Mouse (Mus musculus): ENCODE measurements around the gene Ctnna2.

The Ctnna2 gene

DNA sequence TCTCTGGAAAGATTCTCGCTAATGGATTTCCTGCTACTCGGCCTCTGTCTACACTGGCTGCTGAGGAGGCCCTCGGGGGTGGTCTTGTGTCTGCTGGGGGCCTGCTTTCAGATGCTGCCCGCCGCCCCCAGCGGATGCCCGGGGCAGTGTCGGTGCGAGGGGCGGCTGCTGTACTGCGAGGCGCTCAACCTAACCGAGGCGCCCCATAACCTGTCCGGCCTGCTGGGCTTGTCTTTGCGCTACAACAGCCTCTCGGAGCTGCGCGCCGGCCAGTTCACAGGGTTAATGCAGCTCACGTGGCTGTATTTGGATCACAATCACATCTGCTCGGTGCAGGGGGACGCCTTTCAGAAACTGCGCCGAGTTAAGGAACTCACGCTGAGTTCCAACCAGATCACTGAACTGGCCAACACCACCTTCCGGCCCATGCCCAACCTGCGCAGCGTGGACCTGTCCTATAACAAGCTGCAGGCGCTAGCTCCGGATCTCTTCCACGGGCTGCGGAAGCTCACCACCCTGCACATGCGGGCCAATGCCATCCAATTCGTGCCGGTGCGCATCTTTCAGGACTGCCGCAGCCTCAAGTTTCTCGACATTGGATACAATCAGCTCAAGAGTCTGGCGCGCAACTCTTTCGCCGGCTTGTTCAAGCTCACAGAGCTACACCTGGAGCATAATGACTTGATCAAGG, 735.8 kb downstream of the Ctnna2 start:
- DNase-seq, result no peak

DNA sequence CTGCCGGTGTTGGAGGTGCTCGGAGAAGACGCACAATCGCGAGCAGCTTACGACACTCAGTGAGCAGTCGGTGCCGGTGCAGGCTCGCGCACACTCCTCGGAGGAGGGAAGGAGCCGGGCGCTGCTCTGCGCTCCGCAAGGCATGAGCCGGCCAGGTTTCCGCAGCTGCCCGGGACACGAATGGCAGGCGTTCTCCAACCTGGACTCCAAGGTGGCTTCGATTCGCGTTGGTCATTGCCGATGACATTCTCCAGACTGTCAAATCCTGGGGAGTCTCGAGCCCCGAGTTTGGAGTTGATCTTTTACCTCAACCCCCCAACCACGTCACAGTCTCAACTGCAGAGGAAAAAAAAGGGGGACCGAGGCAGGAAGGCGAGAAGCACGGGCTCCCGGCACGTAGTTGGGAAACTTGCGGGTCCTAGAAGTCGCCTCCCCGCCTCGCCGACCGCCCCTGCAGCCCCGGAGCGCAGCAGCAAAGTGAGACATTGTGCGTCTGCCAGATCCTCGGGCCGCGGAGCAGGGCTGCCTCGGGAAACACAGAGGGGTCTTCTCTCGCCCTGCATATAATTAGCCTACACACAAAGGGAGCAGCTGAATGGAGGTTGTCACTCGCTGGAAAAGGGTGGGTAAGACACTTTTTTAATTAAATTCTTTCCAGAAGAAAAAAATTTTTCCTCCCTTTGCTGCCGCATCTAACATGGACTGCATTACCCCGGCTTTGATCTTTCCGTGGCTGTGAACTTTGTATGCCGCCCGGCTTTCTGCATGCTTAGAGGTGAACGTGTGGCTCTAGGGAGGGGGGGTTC, 736.7 kb downstream of the Ctnna2 start, which contains the start of gene Lrrtm1:
Lrrtm1 (plus strand) TSS at position 89 of the 806 bp plus-strand sequence.
- no peak for DNase-seq

DNA sequence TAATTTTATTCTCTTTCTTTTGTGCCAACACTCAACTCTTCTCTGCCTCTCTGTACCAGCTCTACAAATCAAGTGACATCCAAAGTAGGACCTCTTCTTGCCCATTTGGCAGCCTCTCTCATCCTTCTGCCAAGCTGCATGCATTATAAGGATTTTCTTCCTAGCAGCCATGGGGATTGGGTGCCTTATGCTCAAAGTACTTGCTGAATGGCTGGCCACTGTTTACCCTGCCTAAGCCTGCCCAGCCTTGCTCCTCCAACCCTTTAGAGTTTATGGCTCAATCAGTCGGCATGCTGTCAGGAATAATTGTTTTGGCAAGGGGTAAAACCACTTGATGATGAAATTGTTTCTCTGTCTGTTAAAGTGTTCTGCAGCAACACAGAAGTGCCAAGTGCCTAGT, 739.1 kb downstream of the Ctnna2 start:
- no peak for DNase-seq

DNA sequence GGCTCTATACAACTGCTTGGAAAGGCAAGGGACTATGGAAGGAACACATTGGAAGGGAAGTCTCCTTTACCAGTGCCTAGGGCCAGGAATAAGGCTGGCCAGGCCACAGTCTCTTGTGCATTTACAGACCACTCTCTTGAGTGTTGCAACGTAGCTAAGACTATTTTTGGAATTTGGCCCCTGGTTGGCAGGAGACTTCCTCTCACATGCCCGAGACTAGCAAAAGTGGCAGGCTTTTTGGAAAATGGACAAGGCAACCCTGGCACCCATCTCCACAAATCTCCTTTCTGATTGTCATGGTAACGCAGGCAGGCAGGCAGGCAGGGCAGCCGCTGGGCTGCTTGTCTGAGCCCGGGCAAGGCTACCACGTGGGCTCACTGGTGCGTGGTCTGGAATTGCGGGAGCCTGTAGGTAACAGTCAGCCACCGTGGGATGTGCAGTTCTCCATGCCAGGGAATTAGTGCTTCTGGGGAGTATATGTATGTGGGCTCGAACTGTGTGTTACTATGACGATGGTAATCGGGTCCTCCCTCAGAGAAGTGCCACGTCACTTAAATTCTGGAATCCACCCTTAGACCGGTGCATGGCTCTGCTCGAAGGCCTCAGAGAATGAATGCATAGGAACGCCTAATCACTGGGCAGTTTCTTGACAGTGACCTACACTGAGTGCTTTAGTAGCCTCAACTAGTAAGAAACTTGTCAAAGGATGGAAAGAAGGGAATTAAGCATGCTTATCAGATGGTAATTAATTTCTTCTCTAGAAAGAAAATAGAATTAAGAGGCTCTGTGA, 756.5 kb downstream of the Ctnna2 start:
- no peak for DNase-seq

DNA sequence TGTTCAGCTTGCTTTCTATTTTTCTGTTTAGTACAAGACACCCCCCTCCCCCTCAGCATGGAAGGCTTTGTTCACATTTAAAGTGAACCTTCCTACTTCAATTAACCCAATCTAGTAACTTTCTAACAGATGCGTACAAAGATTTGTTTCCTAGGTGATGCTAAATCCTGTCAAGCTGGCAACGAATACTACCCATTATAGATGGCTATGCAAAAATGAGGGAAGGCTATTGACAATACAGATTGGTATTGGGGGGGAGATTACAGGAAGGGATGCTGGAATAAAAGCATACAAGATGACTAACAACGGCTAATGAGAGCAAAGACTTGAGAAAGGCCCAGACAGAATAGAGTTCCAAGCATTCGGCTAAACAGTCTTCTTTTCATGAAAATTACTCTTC, 758.7 kb downstream of the Ctnna2 start:
- no peak for DNase-seq

DNA sequence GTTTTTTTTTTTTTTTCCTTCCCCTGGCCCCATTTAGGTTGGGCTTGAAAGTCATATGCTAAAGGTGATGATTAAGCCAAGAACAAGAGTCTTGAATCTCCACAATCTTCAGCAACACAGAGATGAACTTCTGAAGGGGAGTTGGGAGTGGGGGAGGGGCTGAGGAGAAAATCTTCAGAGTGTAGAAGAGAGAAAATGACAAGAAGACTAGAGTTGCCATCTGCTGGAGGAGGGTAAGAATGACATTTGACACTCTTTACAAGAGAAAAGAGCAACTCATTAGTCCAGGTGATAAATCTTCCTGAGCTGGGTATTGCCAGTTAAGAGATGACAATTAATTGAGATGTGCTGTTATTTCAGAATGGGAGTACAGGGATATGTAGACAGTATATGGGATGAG, 760.6 kb downstream of the Ctnna2 start:
- DNase-seq, result no peak

DNA sequence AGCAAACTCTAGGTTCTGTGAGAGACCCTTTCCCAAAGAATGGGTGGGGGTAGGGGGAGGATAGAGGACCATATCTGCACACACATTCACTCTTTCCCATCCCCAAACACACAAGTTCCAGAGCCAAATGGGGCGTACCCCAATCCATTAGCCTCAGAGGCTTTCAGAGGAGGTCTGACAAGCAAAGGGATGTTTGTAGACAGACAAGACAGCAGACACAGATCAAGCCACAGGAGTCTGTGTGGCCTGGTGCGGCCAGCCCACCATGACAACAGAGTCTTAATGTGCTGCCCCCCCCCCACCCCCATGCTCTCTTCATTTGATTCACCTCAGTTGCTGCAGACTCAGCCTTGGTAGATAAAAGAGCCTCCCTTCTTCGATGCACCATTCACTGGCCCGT, 764.2 kb downstream of the Ctnna2 start:
- DNase-seq, result no peak

DNA sequence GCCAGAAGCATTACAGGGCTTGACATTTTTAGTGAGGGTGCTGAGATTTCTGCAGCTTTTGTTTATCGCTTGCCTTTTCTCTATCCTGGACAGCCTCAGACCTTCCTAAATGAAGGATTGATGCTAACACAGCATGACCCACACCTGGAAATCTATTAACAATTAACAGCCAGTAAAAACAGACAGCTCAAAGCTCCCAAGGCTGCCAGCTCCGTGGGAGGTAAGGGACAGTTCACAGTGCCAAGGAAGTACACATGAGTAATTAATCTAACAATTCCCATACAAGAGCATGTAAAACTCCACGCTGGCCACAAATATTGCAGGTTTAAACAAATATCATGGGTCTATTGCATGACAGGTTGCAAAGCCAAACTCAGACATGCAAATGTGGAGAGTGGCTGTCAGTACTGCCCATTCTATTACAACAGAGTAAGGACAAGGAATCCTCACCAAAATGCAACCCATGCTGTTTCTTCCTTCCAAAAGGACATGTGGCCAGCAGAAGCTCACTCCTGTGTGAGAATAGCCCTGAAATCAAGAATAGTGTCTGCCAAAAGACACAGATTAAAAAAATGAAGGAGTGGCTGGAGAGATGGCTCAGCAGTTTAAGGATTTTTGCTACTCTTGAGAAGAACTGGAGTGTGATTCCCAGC, 765.6 kb downstream of the Ctnna2 start:
- DNase-seq, result no peak

DNA sequence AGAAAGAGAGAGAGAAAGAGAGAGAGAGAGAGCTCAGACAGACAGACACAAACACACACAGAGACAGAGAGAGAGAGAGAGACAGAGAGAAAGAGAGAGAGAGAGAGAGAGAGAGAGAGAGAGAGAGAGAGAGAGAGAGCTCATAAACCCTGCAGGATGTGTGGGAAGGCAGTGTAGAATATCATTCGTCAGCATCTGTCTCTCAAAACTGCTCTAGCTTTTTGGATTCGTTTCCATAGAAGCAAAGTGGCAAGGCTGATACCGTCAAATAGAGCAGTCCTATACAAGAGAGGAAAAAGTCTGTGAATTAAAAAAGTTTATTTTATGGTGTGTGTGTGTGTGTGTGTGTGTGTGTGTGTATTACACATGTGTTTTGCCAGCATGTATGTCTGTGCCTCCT, 769.6 kb downstream of the Ctnna2 start:
- no peak for DNase-seq

DNA sequence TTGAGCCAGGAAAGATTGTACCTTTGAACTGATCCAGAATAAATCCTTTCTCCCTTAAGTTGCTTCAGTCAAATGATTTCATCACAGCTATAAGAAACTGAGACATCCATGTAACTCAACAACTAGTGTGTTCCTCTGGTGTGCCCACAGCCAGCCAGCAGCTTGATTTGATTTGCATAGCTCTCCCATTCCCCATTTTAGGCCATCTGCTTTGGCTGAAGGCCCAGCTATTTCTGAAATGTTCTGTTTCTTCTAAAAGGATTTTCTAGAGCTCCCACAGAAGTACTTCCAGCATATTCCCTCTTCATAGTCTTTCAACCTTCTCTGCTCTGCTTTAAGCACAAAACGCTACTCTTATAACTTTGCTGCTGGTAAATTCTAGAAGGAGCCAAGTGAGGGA, 770.3 kb downstream of the Ctnna2 start:
- DNase-seq, result no peak

DNA sequence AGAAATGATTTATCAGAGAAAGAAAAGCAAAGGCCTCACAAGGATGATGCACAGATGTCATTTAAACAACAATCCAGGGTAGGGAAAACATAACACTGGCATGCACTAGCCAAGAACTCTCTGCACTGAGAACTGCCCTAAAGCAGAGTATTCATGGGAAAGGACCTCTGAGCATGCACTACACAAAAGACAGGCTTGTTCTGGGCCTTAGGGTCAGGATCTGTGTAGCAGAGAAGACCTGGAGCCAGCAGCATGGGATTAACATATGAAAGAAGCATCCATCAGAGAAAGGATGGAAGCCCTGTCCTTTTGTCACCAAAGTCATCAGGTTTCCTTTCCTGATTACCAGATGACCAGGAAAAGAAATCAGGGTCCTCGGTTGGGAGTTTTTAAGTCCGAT, 780.1 kb downstream of the Ctnna2 start:
- no peak for DNase-seq

DNA sequence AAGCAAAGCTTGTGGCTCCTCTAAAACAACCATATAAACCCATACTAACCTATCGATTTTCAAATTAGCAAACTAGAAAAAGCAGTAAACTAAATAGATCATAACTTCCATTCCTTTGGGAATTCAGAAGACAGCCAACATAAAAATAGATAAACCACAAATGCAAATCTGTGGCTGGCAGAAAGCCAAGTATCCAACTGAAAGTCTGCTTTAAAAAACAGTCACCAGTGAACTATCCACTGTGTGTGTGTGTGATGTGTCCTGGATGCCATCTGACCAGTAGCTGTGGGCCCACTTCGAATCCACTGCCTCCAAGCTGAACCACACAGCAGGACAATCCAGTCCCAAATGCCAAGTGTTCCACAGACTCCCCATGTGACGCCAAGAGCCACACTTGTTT, 782.8 kb downstream of the Ctnna2 start:
- DNase-seq, result no peak

DNA sequence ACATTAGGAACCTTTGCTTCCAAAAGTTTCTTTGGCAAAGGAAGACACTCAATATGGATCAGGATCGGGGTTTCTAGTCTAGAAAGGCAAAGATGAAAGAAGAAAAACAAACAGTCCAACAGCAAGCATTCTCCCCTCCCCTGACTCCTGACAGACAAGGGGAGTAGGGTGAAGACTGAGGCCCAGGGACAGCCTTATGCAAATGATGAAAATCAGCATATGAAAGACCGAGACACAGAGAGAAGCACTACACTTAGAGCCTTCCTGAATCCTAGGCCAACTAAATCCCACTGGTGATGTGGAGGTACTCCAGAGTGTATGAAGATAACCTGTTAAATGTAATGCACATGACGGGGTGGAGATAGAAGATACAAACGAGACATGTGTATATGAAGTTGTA, 787.9 kb downstream of the Ctnna2 start:
- no peak for DNase-seq

DNA sequence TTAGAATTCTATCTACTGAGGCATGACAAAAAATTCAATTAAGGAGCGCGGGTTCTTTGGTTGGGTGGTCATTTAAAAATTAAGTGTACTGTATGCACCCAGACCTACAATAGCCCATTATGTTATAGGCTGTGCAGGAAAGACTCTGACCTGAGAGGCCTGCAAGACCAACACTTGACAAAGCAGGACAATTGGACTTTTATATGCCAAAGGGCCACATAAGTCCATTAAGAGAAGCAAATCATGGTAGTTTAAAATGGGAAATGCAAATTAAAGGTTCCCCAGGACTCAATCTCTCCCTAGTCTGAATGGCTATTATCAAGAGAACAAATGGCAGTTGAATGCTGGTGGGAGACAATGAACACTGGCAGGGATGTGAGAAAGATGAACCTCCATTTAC, 790.9 kb downstream of the Ctnna2 start:
- no peak for DNase-seq

DNA sequence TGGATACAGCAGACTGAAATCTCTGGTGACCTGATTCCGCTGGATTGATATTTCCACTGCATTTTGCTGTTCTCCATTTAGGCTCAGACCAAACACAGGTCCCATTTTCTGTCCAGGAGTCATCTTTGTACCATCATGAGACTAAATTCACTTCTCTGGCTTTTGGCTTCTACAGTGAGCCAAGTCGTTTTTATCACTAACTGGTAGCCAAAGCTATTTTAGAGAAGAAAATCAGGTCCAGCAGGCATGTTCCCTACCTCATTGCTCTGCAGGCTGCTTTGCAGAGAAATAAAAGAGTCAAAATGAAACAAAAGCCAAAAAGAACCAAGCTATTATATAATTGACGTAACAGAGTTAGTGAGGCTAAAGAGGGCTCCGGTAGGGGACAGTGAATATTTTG, 793.7 kb downstream of the Ctnna2 start:
- DNase-seq, result no peak

DNA sequence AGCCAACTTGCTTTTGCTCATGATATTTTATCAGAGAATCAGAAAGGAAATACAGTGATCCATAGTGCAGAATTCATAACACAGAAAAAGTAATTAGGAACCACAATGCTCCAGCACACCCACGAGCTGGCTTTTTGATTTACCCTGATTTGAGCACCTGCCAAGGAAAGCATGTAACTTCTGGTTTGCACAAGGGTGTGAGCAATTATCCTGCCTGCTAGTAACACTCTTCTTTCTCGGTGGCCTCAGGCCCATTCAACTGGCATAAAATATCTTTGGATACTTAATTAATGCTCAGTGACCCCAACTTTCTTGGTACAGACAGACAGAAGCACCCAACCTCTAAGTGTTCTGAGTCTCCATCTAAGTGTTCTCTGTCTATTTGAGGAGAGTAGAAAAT, 794.6 kb downstream of the Ctnna2 start:
- DNase-seq, result no peak

DNA sequence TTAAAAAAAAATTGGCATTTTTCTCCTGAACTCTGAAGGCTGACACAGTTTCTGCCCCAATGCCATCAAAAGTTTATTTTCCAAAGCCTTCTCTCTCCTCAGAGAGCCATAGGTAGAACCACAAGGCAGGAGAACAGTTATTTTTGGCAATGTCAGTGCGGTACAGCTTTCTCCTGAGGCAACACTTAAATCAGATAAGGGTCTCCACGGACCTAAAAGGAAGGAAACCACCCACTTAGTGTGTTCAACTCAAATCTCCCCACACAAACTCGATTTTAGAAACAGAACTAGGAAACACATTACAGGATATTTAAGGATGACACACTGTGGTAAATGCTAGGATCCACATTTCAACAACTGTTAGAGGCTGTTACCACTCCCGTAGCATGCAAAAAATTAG, 803.7 kb downstream of the Ctnna2 start:
- DNase-seq, result no peak

DNA sequence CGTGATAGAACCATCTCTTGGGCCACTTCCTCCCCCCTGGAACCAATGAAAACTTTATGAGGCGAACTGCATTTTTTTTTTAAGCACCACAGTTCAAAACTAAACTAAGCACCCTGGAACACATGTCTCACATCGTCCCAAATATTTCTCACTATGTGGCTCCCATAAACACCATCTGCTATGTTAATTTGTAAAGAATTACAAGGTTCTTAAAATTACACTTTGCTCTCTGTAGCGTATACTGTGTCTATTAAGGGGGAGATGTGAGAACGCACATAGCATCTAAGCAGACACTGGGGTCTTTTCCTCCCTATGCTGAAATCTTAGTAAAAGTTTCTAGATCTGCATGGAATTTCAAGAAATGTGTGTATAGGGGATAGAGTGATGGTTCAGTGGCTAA, 822.5 kb downstream of the Ctnna2 start:
- no peak for DNase-seq

DNA sequence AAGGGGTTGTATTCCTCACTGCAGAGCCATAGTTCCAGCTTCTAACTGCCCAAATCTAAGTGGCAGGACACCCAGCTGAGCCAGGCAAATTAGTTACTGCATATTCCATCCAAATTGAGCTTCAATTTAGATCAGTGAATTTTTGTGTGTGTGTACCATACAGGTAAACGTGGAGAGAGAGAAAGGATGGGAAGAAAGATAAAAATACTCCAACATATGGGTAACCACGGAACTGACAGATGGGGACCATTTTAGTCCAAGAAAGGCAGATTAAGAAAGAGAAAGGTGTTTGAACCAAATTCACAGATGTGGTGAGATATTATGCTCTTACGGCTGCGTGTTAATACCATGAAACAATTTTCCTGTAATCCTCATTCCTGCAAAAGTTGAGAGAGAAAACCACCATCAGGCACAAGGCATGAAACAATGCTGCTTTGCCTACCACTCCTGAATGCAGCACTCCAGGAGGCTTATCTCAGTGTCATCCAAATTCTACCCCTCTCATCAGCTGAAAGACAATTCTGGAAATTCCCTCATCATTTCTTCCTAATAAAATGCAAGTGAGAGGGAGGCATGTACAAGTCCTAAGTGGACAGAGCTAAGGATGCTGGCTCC, 840.1 kb downstream of the Ctnna2 start:
- DNase-seq, result no peak

DNA sequence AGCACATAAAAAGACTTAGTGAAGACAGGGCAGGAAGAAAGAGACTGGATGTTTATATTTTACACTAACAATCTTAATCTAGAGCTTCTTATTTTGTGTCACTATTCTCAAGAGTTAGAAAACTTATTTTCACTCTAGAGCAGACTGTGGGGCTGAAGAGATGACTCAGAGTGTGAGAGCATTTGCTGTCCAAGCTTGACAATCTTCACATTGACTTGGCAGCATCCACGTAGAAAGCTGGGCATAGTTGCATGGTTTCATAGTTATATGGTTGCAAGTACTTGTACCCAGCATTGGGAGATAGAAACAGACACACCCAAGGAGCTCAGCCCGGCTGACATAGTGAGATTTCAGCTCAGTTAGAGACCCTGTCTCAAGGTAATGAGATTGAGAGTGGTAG, 858.6 kb downstream of the Ctnna2 start:
- DNase-seq, result no peak

DNA sequence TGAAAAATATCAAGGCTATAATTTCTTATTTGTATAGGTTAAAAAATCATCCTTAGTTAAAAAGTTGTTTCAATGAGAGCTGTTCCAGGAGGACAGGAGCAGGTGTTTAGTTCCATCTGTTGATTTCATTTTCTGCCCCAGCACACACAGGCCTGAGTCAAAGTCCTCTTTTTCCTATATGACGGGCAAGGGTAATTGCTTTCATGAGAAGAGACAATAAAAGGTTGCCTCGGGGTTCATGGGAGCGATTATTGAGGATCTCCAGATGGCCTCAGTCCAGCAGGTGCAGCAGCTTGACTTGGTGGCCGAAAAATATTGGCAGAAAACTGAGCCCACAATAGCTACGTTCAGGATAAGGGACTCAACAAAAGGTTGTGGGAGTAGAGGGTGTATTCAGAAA, 859.0 kb downstream of the Ctnna2 start:
- no peak for DNase-seq

DNA sequence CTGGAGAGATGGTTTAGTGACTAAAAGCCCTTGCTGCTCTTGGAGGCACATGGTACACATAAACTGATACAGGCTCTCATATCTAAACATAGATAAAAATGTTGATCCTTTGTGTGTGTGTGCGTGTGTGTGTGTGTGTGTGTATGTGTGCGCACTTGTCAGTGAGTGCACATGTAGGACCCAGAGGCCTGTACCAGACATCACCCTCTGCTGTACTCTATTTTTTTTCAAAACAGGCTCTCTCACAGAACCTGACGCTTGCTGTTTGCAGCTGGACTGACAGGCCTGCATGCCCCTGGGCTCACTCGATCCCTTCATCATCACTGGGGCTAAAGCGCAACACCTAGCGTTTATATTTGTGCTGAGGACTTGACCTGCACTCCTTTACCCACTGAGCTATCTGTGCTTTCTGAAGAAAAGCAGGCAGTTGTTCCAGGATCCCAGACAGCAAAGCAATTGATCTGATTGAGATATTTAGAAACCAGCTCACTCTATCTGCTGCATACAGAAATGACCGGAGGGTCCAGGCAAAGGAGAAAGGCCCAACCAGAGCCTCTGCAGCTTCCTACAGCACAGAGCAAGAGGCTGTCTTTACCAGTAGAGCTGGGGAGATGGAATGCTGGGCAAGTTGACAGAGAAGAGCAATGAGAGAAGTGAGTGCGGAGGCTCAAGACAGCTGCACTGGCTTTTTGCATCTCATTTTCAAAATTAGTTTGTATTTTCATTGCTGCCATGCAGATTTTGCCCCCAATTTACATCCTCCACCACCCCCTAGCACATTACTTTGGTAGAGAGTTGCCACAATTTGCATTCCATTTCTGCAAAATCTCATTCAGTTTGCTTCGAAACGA, 870.2 kb downstream of the Ctnna2 start:
- no peak for DNase-seq
